Mouse (Mus musculus) cerebellum, postnatal 4 days (tissue): ENCODE measurements around the gene Mad1l1.
A peak's percentile ranks its signal among the peaks of the same experiment; 100 is the strongest.

Source experiments
- DNase-seq, 2 experiments: peaks; one replicate each; pipeline ENCODE4 v3.0.0; 2022; ENCODE audit warnings: low spot score in 2 of 2, mixed read lengths in 1 of 2

Gene Mad1l1

DNA sequence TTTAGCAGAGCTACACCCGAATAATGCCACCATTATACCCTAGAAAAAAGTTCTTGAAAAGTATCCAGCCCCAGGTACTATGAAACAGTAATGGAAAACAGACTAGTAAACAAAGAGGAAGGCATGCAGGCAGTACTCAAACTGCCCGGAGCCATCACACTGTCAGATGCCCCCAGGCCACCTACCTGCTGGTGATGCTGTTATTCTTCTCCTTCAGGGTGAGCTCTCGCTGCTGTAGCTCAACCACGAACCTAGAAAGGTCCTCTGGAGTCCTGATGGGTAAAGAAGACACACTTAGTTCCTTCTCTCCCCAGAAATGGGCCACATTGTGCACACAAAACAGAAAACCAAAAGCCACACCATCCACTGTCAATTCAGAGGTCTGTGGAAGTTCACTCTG, 60.0 kb downstream of the Mad1l1 start:
- DNase-seq: no peak

DNA sequence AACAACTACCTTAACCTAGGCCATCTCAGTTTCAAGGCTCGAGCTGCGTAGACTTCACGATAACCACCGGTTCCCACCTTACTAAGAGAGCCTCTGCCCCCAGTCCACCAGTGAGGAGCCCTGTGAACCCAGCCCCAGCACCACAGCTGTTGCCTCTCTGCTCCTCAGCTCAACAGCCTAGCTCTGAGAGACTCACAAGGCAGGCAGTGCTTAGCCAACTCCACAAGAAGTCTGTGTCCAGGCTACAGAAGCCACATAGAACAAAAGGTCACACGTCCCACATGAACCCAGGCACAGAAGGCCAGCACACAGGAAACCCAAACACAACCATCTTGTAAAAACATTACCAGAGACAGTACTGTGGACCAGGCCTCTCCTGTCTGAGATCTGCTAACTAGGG, 62.7 kb downstream of the Mad1l1 start:
- no peak for DNase-seq

DNA sequence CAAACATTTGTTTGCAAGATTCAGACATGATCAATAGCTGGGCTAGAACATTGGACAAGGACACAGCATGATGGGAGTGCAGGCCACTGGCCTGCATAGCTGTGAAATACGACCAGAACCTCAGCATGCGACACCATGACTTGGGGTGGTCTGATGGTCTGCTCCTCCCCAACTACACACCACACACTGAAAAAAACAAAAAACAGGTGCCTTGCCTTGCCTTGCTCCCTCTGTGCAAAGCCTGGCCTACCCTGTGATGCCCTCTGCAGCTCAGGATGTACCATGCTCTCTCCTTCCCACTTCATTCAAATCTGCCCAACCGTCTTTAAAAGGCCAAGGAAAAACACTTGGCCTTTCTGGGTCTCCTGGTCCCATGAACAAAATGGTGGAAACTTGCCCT, 63.3 kb downstream of the Mad1l1 start:
- no peak for DNase-seq

GRCm38 (mm10) chr5:140257439-140257838, 63.9 kb downstream of the Mad1l1 start:
- DNase-seq: no peak

DNA sequence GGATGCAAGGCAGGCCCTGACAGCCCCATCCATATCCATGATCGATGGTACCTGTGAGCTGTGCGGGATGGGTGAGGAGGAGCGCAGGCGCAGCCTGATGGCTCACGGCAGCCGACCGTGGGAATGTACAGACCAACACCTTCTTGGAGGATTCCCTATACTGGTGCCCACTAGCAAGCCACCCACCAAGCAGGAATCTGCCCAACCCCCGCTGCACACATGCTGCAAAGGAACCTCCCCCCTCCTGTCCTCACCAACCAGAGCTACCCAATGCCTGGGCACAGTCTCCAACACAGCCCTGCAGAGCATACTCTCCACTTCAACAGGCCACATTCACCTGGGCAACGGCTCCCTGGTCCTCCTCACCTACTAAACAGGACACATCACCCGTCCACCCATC, 64.7 kb downstream of the Mad1l1 start:
- DNase-seq: no peak

- no peak for DNase-seq
Observed at GRCm38 (mm10) chr5:140255265-140255664, 66.1 kb downstream of the Mad1l1 start.

DNA sequence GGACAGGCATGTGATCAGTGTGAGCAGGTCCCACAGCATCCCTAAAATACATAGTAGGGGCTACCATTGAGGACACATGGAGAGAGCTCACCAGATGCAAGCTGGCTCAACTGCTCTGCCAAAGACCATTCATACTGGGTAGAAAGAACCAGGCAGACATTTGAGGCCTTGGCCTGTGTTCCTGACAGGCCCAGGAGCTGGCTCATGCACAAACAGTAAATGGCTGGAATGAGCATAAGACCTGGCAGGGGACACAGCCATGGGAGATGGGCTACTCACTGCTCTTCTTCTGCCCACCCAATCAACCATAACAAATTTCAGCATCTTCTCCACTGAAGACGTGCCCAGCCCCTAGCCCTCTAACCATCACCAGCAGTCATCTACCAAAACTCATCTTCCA, 66.7 kb downstream of the Mad1l1 start:
- peak in 1 of 2 experiments; percentile 18 for DNase-seq

DNA sequence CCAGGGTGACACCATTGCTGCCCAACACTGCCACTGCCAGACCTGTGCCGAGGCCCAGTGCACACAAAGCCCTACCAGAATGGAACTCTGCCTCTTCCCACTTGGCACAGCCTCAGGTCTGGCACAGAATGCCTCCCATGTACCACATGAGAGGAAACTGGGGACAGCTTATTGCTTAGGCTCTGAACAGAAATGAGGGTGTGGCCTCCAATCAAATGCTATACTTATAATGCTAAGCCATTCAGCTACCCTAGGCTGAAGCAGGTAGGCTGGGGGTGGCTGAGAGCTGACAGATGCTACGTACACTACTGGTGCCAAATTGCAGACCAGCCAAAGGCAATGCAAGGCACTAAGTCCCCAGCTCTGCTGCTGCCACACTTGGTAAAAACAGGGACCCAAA, 69.4 kb downstream of the Mad1l1 start:
- no peak for DNase-seq

GRCm38 (mm10) chr5:140250370-140250769, 71.0 kb downstream of the Mad1l1 start:
- DNase-seq: no peak

DNA sequence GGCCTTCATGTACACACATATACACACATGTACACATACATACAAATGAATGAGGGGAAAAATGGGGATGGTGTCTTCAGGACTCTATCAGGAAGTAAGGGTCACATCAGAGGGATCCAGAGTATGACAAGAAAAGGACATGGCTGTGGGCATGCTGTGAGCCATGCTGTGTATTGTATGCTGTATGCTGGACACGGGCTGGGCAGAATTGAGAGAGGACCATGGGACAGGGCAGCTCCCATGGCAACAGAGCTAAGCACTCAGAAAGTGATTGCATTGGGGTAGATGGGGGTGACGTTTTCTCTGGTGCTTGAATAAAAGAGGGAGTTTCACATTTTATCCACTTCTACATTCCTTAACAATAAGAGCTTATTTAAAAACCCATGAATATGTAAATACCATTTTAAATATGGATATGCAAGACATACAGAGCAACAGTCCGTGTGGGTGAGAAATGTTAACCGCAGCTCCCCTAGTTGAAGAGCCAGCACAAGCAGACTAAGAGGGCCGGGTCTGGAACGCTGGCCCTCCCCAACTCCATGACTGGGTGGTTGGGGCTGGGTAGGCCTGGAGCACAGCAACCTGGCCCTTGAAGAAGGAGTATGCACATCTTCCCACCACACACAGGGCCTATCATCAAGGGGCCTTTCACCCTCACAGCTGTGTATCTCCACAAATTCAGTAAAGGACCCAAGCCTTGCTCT, 71.8 kb downstream of the Mad1l1 start:
- no peak for DNase-seq

DNA sequence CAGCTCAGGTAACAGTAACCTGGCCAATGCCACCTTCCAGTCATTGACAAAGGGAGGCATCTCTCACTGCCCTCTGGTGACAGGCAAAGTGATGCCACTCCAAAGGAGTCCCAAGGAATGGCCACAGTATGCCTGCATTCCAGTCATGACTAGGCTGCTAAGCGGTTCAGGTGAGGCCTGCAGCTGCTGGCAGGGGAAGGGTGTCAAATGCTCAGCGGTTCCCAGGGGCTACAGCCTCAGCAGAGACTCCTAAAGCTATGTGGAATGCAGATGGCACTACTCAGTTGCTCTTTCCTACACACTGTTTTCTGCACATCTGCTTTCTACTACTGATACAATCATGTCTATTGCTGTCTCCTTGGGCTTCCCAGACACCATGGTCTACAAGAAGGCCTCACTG, 73.3 kb downstream of the Mad1l1 start:
- DNase-seq: no peak

DNA sequence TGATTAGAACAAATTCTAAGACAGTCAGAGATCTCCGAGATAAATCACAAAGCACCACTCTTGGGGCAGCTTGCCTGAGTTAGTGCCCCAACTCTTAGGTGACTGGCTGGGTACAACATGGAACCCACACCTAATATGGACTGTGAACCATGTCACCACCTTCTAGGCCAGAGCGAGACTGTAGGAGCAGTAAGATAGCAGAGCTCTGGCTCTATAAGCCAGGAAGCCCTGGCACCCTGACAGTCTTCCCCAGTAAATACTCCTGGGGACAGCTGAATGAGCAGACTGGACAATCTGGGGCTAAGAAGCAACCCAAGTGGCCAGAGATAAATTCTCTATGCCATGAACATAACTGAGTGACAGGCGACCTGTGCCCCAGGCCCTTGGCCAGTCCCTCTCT, 81.1 kb downstream of the Mad1l1 start:
- no peak for DNase-seq

- DNase-seq: no peak
Observed at GRCm38 (mm10) chr5:140238880-140239279, 82.5 kb downstream of the Mad1l1 start.

- no peak for DNase-seq
Observed at GRCm38 (mm10) chr5:140230818-140231217, 90.5 kb downstream of the Mad1l1 start.

DNA sequence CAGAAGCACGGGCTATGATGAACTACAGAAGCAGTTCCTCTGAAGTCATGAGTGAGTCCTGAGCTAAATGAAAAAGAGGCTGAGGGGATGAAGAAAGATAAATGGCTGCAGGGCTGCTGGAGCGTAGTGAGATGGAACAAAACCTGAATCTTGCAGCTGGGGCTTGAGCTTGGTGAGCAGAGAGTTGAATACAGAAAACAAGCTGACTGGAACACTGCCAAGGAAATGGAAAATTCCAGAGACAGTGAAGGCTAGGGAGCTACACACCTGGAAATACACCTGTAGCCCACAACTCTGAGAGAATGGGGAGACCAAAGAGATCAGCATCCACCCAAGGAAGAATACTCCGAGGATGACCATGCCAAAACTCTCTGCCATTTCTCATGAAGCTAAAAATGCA, 93.0 kb downstream of the Mad1l1 start:
- DNase-seq: no peak

- no peak for DNase-seq
Observed at GRCm38 (mm10) chr5:140226871-140227270, 94.5 kb downstream of the Mad1l1 start.

DNA sequence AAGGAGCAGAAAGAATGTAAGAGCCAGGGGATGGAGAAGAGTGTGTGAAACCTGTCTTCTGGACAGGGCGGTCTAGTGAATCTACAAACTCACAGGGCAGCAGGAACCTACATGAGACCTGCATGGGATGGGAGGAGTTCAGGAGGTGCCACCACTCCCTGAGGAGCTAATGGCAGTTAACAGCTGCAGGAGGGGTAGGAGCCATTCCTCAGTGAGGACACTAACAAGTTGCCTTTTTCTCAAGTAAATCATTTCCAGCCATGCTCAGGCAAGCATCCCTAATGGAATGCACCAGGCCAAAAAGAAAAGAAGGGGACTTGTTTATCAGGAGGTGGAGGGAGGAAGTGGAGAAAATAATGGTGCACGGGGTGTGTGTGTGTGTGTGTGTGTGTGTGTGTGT, 95.5 kb downstream of the Mad1l1 start:
- no peak for DNase-seq

DNA sequence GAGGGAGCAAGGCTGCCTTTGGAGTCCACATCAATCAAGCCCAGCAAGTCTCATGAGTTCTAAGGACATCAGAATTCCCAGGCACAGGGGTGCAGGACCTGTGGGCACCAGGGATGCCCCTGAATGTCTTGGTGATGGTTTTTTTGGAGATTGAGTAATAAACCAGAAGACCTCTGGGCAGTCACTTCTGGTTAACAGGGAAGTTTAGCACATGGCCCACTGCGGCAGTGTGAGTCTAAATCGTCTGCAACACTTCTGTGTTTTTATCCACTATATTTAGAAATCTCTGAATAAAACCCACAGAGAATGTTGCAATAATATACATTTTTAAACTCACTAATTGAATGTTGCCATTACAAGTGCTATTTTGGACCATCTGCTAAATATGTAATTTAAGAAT, 96.2 kb downstream of the Mad1l1 start:
- DNase-seq: no peak

- no peak for DNase-seq
Observed at GRCm38 (mm10) chr5:140223070-140224053, 98.0 kb downstream of the Mad1l1 start.

DNA sequence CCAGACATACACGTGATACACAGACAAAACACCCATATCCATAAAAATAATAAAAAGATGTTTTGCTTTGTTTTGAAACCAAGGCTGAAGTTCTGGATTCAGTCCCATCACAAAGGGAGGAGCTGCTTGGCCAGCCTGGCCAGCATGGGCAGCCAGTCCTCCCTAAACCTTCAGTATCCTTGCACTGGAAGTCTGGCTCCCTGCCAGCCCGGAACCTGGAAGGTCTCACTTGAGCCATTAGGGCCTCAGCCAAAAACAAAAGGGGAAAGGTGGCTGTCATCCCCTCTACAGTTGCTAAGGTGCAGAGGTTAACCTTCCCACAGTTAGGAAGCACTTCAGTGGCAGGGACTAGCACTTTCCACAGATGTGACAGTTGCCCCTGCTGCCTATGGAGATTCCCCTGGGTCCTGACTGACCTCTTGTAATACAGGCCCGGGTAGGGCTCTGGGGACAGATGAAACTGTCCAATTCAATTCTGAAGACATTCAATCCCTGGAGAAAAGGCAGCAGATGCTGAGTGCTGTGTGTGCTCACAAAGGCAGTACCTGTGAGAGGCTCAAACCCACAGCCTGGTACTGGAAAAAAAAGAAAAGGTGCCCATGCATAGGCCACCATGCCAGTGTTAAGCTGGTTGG, 100.2 kb downstream of the Mad1l1 start:
- DNase-seq: peak in 1 of 2 experiments; percentile 14

- DNase-seq: no peak
Observed at GRCm38 (mm10) chr5:140219252-140219651, 102.1 kb downstream of the Mad1l1 start.

- no peak for DNase-seq
Observed at GRCm38 (mm10) chr5:140217900-140218299, 103.5 kb downstream of the Mad1l1 start.
